Mouse (Mus musculus) limb, embryonic 13.5 days (tissue): ENCODE measurements around the gene Gm10663. TPM values are rescaled to one million over a fixed set of nuclear protein-coding genes. Genes with fewer than 3 reads are reported as not detected.

ENCODE experiments used
- ATAC-seq: fragments of 200-750 bp; cut with Nextera tagmentation; 2 replicates; pipeline ENCODE4 v1.8.0; 2017; ENCODE audit warnings: low read depth, moderate number of reproducible peaks, moderate TSS enrichment; ENCODE audit not compliant: low FRiP score
- H3K27ac ChIP-seq: fragments of 300-500 bp; sonication (generic); 2 replicates; pipeline ENCODE4 v1.5.1; 2015; ENCODE audit warnings: inconsistent platforms, mild to moderate bottlenecking, moderate library complexity
- H3K27me3 ChIP-seq: fragments of 300-500 bp; sonication (generic); 2 replicates; pipeline ENCODE4 v1.6.1; 2015; ENCODE audit warnings: mild to moderate bottlenecking, inconsistent platforms
- H3K36me3 ChIP-seq: fragments of 300-500 bp; sonication (generic); 2 replicates; pipeline ENCODE4 v1.6.1; 2015; ENCODE audit warnings: inconsistent platforms, mild to moderate bottlenecking, moderate library complexity
- H3K4me1 ChIP-seq: fragments of 300-500 bp; sonication (generic); 2 replicates; pipeline ENCODE4 v1.6.1; 2015; ENCODE audit warnings: inconsistent platforms
- H3K4me2 ChIP-seq: fragments of 300-500 bp; sonication (generic); replicated peaks from 2 replicates; pipeline ENCODE4 v1.6.1; 2015; ENCODE audit warnings: inconsistent platforms, mild to moderate bottlenecking, moderate library complexity
- H3K4me3 ChIP-seq: fragments of 300-500 bp; sonication (generic); 2 replicates; pipeline ENCODE4 v1.5.1; 2015; ENCODE audit warnings: moderate library complexity, mild to moderate bottlenecking, inconsistent platforms
- H3K9ac ChIP-seq: fragments of 300-500 bp; sonication (generic); 2 replicates; pipeline ENCODE4 v1.6.1; 2015; ENCODE audit warnings: mild to moderate bottlenecking, inconsistent platforms
- H3K9me3 ChIP-seq: fragments of 300-500 bp; sonication (generic); 2 replicates; pipeline ENCODE4 v1.6.1; 2016; ENCODE audit warnings: inconsistent platforms
- WGBS: fragments of 180-500 bp; shearing (Covaris S2); methylation state at CpG from one replicate; pipeline ENCODE4 v1.1.7; 2015; 5-methylcytosine and 5-hydroxymethylcytosine counted together
- polyA plus RNA-seq: library from polyadenylated mRNA; unstranded; fragments of >200 nt; fragmentation: Nextera tagmentation; extraction: Ambion mirVana; gene quantifications from 2 replicates; pipeline ENCODE4 v1.2.1, GENCODE M21; 2015

Gm10663 gene
- polyA plus RNA-seq, 1 experiment from 2014 or later = not detected

- Histone ChIP-seq H3K36me3 (no peaks in the 10 kb centered on the region), H3K4me3 (no peak overlapping the region), H3K4me1 (peaks cover 8% of the 10 kb centered on the region), H3K27ac (no peak overlapping the region), H3K9ac (no peak overlapping the region), H3K9me3 (no peaks in the 10 kb centered on the region), H3K4me2 (no peak overlapping the region), H3K27me3 (no peaks in the 10 kb centered on the region)
- no peak for ATAC-seq
- WGBS = 71% methylated on average over 7 of the region's 7 CpGs
Observed at GRCm38 (mm10) chr8:65089781-65090180, 14.9 kb downstream of the Gm10663 start.

DNA sequence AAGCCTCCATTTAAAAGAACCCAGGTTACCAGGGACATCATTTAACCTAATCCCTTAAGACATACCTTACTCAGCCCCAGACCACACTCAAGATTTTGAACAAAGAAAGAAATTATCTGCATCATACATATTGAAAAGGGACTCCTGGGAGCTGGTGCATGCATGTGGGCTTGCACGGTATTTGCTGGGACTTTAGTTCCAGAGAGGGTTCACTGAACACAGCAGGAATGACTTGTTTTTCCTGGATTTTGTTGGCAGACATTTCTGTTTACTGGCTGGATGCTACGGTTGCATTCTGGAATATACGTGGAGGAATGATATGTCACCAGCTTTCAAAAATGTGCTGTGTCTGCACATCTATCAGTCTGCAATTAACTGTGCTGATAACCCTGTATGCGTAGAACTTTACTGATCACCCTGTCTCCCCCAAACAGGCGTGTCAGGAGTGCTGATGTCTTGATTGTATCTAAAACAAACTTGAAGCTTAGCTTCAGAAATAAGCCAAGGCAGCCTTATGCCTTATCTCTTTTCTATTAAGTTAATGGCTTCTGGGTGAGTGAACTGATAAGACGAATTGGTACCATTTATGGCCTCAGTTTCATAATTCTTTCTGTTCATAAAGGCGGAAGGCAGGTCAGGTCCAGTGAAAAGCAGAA, 23.1 kb downstream of the Gm10663 start:
- Histone ChIP-seq H3K9ac (no peak overlapping the region), H3K9me3 (no peaks in the 10 kb centered on the region)
- no peak for ATAC-seq

DNA sequence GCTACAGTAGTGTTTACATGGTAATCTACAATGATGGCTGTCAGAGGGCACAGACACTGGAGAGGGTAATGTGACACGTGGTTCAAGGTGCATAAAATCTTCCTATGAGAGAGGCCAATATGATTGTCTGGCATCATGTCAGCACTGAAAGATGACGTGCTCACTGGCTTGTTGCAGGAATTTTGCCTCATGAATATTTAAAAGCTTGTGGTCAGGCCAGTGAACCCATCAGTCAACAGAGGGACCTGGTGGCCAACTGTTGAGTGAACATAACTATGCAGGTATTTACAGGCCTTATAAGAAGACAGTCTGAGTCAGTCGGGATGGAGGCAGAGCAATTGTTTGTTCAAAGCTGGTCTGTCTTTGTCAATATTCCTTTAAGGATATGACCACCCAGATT, 24.9 kb downstream of the Gm10663 start:
- Histone ChIP-seq H3K4me3 (no peak overlapping the region), H3K9me3 (no peaks in the 10 kb centered on the region), H3K27me3 (no peaks in the 10 kb centered on the region), H3K27ac (no peak overlapping the region), H3K36me3 (no peaks in the 10 kb centered on the region), H3K4me2 (no peak overlapping the region), H3K9ac (no peak overlapping the region), H3K4me1 (no peaks in the 10 kb centered on the region)
- ATAC-seq = no peak
- 75% methylated on average over 3 of the region's 3 CpGs for WGBS

More for the DNA sequence above, 23.1 kb downstream of the Gm10663 start:
- no peaks in the 10 kb centered on the region for H3K4me1 ChIP-seq
- H3K4me2 ChIP-seq = no peak overlapping the region
- no peaks in the 10 kb centered on the region for H3K36me3 ChIP-seq
- no peaks in the 10 kb centered on the region for H3K27me3 ChIP-seq
- 74% methylated on average over 7 of the region's 7 CpGs for WGBS
- H3K27ac ChIP-seq = no peak overlapping the region
- H3K4me3 ChIP-seq = no peak overlapping the region

DNA sequence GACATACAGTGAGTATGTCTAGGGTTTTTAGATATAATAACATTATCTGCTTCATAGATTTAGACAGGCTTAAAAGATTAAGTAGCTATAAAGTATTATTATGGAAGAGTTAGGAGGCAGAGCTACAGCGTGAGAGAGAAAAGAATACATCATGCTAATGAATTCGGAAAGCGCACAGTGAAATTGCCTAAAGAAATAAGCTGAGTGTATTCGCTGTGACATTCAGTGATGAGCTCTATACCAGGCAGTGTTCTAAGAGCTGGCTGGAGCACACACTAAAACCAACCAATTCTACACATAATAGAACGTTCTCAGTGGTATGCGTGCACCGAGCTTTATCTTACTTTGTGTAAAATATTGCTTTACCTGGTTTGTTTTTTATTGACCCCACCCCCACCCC, 28.8 kb downstream of the Gm10663 start:
- H3K4me2 ChIP-seq = no peak overlapping the region
- no peak overlapping the region for H3K4me3 ChIP-seq
- no peaks in the 10 kb centered on the region for H3K4me1 ChIP-seq
- H3K27me3 ChIP-seq = no peaks in the 10 kb centered on the region
- H3K27ac ChIP-seq = no peak overlapping the region
- no peaks in the 10 kb centered on the region for H3K36me3 ChIP-seq
- 89% methylated on average over 7 of the region's 7 CpGs for WGBS
- H3K9ac ChIP-seq = no peak overlapping the region
- no peaks in the 10 kb centered on the region for H3K9me3 ChIP-seq
- no peak for ATAC-seq

DNA sequence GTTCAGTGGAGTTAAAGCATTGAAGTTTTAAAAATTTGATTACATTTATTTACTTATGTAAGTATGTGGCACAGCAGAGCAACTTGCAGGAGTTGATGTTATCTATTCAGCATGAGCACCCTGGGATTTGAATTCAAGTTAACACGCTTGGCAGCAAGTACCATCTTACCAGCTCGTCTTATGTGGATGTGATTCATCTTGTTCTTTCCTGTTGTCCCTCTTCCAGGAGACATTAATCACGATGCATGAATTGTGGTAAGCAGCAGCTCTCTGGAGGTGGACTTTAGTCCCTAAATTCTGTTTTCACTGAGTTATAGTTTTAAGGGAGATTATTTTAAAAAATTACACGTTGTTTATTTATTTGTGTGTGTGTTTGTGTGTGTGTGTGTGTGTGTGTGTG, 29.2 kb downstream of the Gm10663 start:
- Histone ChIP-seq H3K4me1 (no peaks in the 10 kb centered on the region), H3K9ac (no peak overlapping the region), H3K4me3 (no peak overlapping the region), H3K27ac (no peak overlapping the region), H3K36me3 (no peaks in the 10 kb centered on the region), H3K9me3 (no peaks in the 10 kb centered on the region), H3K4me2 (no peak overlapping the region), H3K27me3 (no peaks in the 10 kb centered on the region)
- no peak for ATAC-seq
- WGBS = 76% methylated on average over 4 of the region's 4 CpGs

GRCm38 (mm10) chr8:65107936-65108718, 33.3 kb downstream of the Gm10663 start:
- Histone ChIP-seq H3K4me2 (no peak overlapping the region), H3K9me3 (no peaks in the 10 kb centered on the region), H3K9ac (no peak overlapping the region), H3K4me1 (no peaks in the 10 kb centered on the region), H3K36me3 (no peaks in the 10 kb centered on the region), H3K4me3 (no peak overlapping the region), H3K27ac (no peak overlapping the region), H3K27me3 (no peaks in the 10 kb centered on the region)
- no peak for ATAC-seq
- WGBS = 92% methylated on average over 25 of the region's 25 CpGs

DNA sequence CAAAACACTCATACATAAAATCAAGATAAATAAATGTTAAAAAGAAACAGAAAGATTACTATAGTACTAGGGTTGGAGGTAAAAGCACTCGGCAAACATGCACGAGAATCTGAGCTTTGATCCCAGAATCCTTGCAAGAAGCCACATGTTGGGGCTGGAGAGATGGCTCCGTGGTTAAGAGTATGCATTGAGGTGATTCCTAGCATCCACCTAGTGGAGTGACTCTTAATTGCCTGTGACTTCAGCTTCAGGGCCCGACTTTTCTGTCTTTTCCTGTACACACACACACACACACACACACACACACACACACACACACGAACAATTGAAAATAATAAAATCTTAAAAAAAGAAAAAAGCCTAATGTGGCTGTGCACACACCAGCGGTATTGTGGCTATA, 34.1 kb downstream of the Gm10663 start:
- Histone ChIP-seq H3K9me3 (no peaks in the 10 kb centered on the region), H3K4me1 (no peaks in the 10 kb centered on the region), H3K27ac (no peak overlapping the region), H3K9ac (no peak overlapping the region), H3K36me3 (no peaks in the 10 kb centered on the region), H3K27me3 (no peaks in the 10 kb centered on the region), H3K4me2 (no peak overlapping the region), H3K4me3 (no peak overlapping the region)
- ATAC-seq = no peak
- WGBS = 71% methylated on average over 6 of the region's 6 CpGs

GRCm38 (mm10) chr8:65110285-65110691, 35.5 kb downstream of the Gm10663 start:
- 39% methylated on average over 5 of the region's 5 CpGs for WGBS
- H3K4me1 ChIP-seq = no peaks in the 10 kb centered on the region
- H3K4me2 ChIP-seq = no peak overlapping the region
- ATAC-seq = 0 out of 2 replicates have a peak, but pooled peaks have one; percentile 42
- H3K27ac ChIP-seq = no peak overlapping the region
- H3K4me3 ChIP-seq = no peak overlapping the region
- H3K36me3 ChIP-seq = no peaks in the 10 kb centered on the region
- no peaks in the 10 kb centered on the region for H3K9me3 ChIP-seq
- no peak overlapping the region for H3K9ac ChIP-seq
- no peaks in the 10 kb centered on the region for H3K27me3 ChIP-seq

DNA sequence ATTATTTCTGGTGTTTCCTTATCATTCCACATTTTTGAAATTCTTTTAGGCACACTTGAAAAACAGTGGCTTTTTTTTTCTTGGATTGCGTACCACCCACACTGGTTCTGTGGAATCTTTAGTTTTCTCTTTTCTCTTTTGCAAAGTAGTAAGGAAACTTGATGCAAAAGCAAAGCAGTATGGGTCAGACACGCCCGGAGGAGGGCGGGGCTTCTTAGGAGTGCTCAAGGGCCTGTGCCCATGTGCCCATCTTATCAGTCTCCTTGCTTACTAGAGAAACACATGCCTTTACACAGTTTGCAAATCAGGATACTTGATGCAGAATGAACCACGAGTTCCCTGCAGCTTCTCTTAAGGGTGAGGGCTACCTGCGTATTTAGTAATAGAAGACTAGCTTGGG, 37.3 kb downstream of the Gm10663 start:
- no peaks in the 10 kb centered on the region for H3K27me3 ChIP-seq
- ATAC-seq = no peak
- H3K4me3 ChIP-seq = no peak overlapping the region
- no peak overlapping the region for H3K9ac ChIP-seq
- no peaks in the 10 kb centered on the region for H3K9me3 ChIP-seq
- H3K4me2 ChIP-seq = no peak overlapping the region
- 88% methylated on average over 6 of the region's 6 CpGs for WGBS
- H3K27ac ChIP-seq = no peak overlapping the region
- no peaks in the 10 kb centered on the region for H3K4me1 ChIP-seq
- H3K36me3 ChIP-seq = no peaks in the 10 kb centered on the region

GRCm38 (mm10) chr8:65126014-65126413, 51.2 kb downstream of the Gm10663 start:
- WGBS = 81% methylated on average over 1 of the region's 1 CpGs
- no peak for ATAC-seq

GRCm38 (mm10) chr8:65126454-65126853, 51.6 kb downstream of the Gm10663 start:
- no peak for ATAC-seq
- Histone ChIP-seq H3K4me1 (no peaks in the 10 kb centered on the region), H3K4me3 (no peak overlapping the region), H3K27ac (no peak overlapping the region), H3K4me2 (no peak overlapping the region), H3K36me3 (no peaks in the 10 kb centered on the region), H3K9me3 (no peaks in the 10 kb centered on the region), H3K27me3 (no peaks in the 10 kb centered on the region), H3K9ac (no peak overlapping the region)
- 83% methylated on average over 3 of the region's 3 CpGs for WGBS

More at GRCm38 (mm10) chr8:65126014-65126413, 51.2 kb downstream of the Gm10663 start:
- Histone ChIP-seq H3K4me3 (no peak overlapping the region), H3K9me3 (no peaks in the 10 kb centered on the region), H3K4me2 (no peak overlapping the region), H3K27me3 (no peaks in the 10 kb centered on the region), H3K4me1 (no peaks in the 10 kb centered on the region), H3K36me3 (no peaks in the 10 kb centered on the region), H3K9ac (no peak overlapping the region), H3K27ac (no peak overlapping the region)
